Comparison of ENCODE assay signal across 8 mouse cellular contexts in genomic region chr5:139730712-139731486, GRCm38 (mm10). TPM values are rescaled to one million over a fixed set of nuclear protein-coding genes. Genes with fewer than 3 reads are reported as not detected.
DNase-seq lines count a peak whose midpoint lies in the region; ATAC-seq lines count a peak whose summit lies in the region.
"Had no signal": no experiment of that assay in that cellular context is flagged by ENCODE, and none has a peak within 500 bp of the region (broad histone marks: within the 10 kb centered on the region; RNA-seq: fewer than 3 reads in every experiment).

No protein-coding gene starts in this region.

- peak; percentile 27; the same call in 1 of the 2 replicates for ATAC-seq in lung, embryonic 16.5 days (ENCODE audit: low read depth)
- no peak for ATAC-seq in hindbrain, embryonic 11.5 days (ENCODE audit: low FRiP score)
- ATAC-seq in liver, embryonic 12.5 days: no peak

- H3K9ac ChIP-seq in lung, embryonic 16.5 days (ENCODE audit: low read length): peak overlapping the region; percentile 1; the same call in 1 of the 2 replicates
- H3K9ac ChIP-seq in hindbrain, embryonic 11.5 days (ENCODE audit: low read depth, low read length): no peak overlapping the region
- H3K9ac ChIP-seq in liver, embryonic 12.5 days: peak overlapping the region; percentile 43
- H3K9ac ChIP-seq: liver, embryonic 14.5 days had no signal

- DNase-seq in lung, postnatal 4 days: no peak
- peak; percentile 58 for DNase-seq in embryo, embryonic 10.5 days (ENCODE audit: low spot score)
- no peak for DNase-seq in hindbrain, embryonic 11.5 days (ENCODE audit: low spot score)
- DNase-seq in urinary bladder, postnatal 36 days (ENCODE audit: low spot score in 2 of 2): no peak
- no peak for DNase-seq in adrenal gland, postnatal 14 days

- peaks cover 35% of the 10 kb centered on the region for H3K4me1 ChIP-seq in lung, embryonic 16.5 days (replicated peaks; ENCODE audit: control insufficient read depth, insufficient read depth, low read length)
- H3K4me1 ChIP-seq in hindbrain, embryonic 11.5 days (replicated peaks; ENCODE audit: control insufficient read depth, insufficient read depth, low read length): peaks cover 3% of the 10 kb centered on the region; the same call in 1 of the 2 replicates
- peaks cover 94% of the 10 kb centered on the region for H3K4me1 ChIP-seq in liver, embryonic 12.5 days

- WGBS in lung, embryonic 16.5 days: 39% methylated on average over 8 of the region's 8 CpGs
- WGBS in hindbrain, embryonic 11.5 days: 50% methylated on average over 8 of the region's 8 CpGs
- WGBS in liver, embryonic 12.5 days (ENCODE audit: insufficient replicate concordance): 74% methylated on average over 8 of the region's 8 CpGs

- H3K36me3 ChIP-seq in lung, embryonic 16.5 days (ENCODE audit: control insufficient read depth, insufficient read depth, low read length): no peaks in the 10 kb centered on the region
- H3K36me3 ChIP-seq in hindbrain, embryonic 11.5 days (ENCODE audit: control insufficient read depth, insufficient read depth, low read length): no peaks in the 10 kb centered on the region
- H3K36me3 ChIP-seq in liver, embryonic 12.5 days: peaks cover 49% of the 10 kb centered on the region

- H3K27me3 ChIP-seq in lung, embryonic 16.5 days (ENCODE audit: control insufficient read depth, insufficient read depth, low read depth, low read length): no peaks in the 10 kb centered on the region
- H3K27me3 ChIP-seq in hindbrain, embryonic 11.5 days (ENCODE audit: control insufficient read depth, insufficient read depth, low read length): 0 out of 2 replicates have a peak, but pooled peaks cover 8% of the 10 kb centered on the region
- H3K27me3 ChIP-seq in liver, embryonic 12.5 days (replicated peaks): no peaks in the 10 kb centered on the region

- H3K9me3 ChIP-seq in lung, embryonic 16.5 days (ENCODE audit: control insufficient read depth, low read length): no peaks in the 10 kb centered on the region
- no peaks in the 10 kb centered on the region for H3K9me3 ChIP-seq in hindbrain, embryonic 11.5 days (ENCODE audit: control insufficient read depth, low read length)
- no peaks in the 10 kb centered on the region for H3K9me3 ChIP-seq in liver, embryonic 12.5 days (replicated peaks)

- H3K4me3 ChIP-seq in lung, embryonic 16.5 days (ENCODE audit: low read length): no peak overlapping the region
- H3K4me3 ChIP-seq in hindbrain, embryonic 11.5 days (ENCODE audit: low read depth, low read length): no peak overlapping the region
- H3K4me3 ChIP-seq in liver, embryonic 12.5 days: no peak overlapping the region

- 0 out of 2 replicates have a peak overlapping the region, but pooled peaks have one; percentile 9 for H3K27ac ChIP-seq in lung, embryonic 16.5 days (ENCODE audit: low read length)
- H3K27ac ChIP-seq in hindbrain, embryonic 11.5 days (ENCODE audit: low read depth, low read length): peak overlapping the region; percentile 58; the same call in 1 of the 2 replicates
- H3K27ac ChIP-seq in liver, embryonic 12.5 days: peak overlapping the region; percentile 70
- H3K27ac ChIP-seq: liver, embryonic 14.5 days had no signal

- H3K4me2 ChIP-seq in lung, embryonic 16.5 days (ENCODE audit: low read depth, low read length): no peak overlapping the region
- no peak overlapping the region for H3K4me2 ChIP-seq in hindbrain, embryonic 11.5 days (replicated peaks; ENCODE audit: low read depth, low read length)
- H3K4me2 ChIP-seq in liver, embryonic 12.5 days: peak overlapping the region; percentile 15

RNA-seq across cellular contexts. Expression of gene Micall2, which starts 5.2 kb away (rescaled TPM):
- 3.7 and 4.0 TPM in 2 replicates for polyA plus RNA-seq in lung, embryonic 16.5 days (2015; fragmentation: Nextera tagmentation; extraction: Ambion mirVana)
- 4.0 and 4.9 TPM in 2 replicates for polyA plus RNA-seq in hindbrain, embryonic 11.5 days (2014; fragmentation: Nextera tagmentation; extraction: Ambion mirVana)
- 15.5 and 18.3 TPM in 2 replicates for polyA plus RNA-seq in liver, embryonic 12.5 days (2016; fragmentation: Nextera tagmentation; extraction: Ambion mirVana)
- total RNA-seq in adrenal gland, postnatal 14 days (2021): 8.0 and 8.7 TPM in 2 replicates

RNA-seq across cellular contexts. Expression of gene Ints1, which starts 44.6 kb away (rescaled TPM):
- 21.9 and 24.6 TPM in 2 replicates for polyA plus RNA-seq in lung, embryonic 16.5 days (2015; fragmentation: Nextera tagmentation; extraction: Ambion mirVana)
- polyA plus RNA-seq in hindbrain, embryonic 11.5 days (2014; fragmentation: Nextera tagmentation; extraction: Ambion mirVana): 26.3 and 28.3 TPM in 2 replicates
- 21.8 and 23.3 TPM in 2 replicates for polyA plus RNA-seq in liver, embryonic 12.5 days (2016; fragmentation: Nextera tagmentation; extraction: Ambion mirVana)
- 46.7 and 48.2 TPM in 2 replicates for total RNA-seq in adrenal gland, postnatal 14 days (2021)

Comparison
In these comparisons a context has a peak if more than half of its experiments do, and no peak if none do; other contexts are left out.
1. H3K27ac ChIP-seq: peak in every context shown above with its lines; median percentile 70 in liver, embryonic 12.5 days; 58 in hindbrain, embryonic 11.5 days; 9 in lung, embryonic 16.5 days.